Mouse (Mus musculus): ENCODE results near the gene Rcor3. TPM values are rescaled to one million over a fixed set of nuclear protein-coding genes. Genes with fewer than 3 reads are reported as not detected.

The Rcor3 gene
- polyA plus RNA-seq (2012) = 26.8 and 32.6 TPM in 2 replicates

- TF ChIP-seq GATA1 (IDR thresholded peaks at IDR 0.05; ENCODE audit: low read length) = no peak
Measured at GRCm38 (mm10) chr1:192137926-192138910, at the start of gene Rcor3. Gene Rcor3, minus strand, starts transcription at chr1:192138062.

GRCm38 (mm10) chr1:192181696-192182257 lies 43.9 kb upstream of the Rcor3 start:
- no peak for TF ChIP-seq GATA1 (IDR thresholded peaks at IDR 0.05; ENCODE audit: low read length)

- no peak for TF ChIP-seq GATA1 (IDR thresholded peaks at IDR 0.05; ENCODE audit: low read length)
Measured at GRCm38 (mm10) chr1:192179877-192180276, 42.0 kb upstream of the Rcor3 start.

GRCm38 (mm10) chr1:192171477-192171876 lies 33.6 kb upstream of the Rcor3 start:
- TF ChIP-seq GATA1 (IDR thresholded peaks at IDR 0.05; ENCODE audit: low read length) = no peak

GRCm38 (mm10) chr1:192151179-192151578 lies 13.3 kb upstream of the Rcor3 start:
- TF ChIP-seq GATA1 (IDR thresholded peaks at IDR 0.05; ENCODE audit: low read length) = no peak

GRCm38 (mm10) chr1:192140313-192140712 lies 2.5 kb upstream of the Rcor3 start:
- TF ChIP-seq GATA1 (IDR thresholded peaks at IDR 0.05; ENCODE audit: low read length) = no peak

- no peak for TF ChIP-seq GATA1 (IDR thresholded peaks at IDR 0.05; ENCODE audit: low read length)
Measured at GRCm38 (mm10) chr1:192137291-192137925, 454 bp downstream of the Rcor3 start.

- no peak for TF ChIP-seq GATA1 (IDR thresholded peaks at IDR 0.05; ENCODE audit: low read length)
Measured at GRCm38 (mm10) chr1:192136561-192137290, 1.1 kb downstream of the Rcor3 start.

- TF ChIP-seq GATA1 (IDR thresholded peaks at IDR 0.05; ENCODE audit: low read length) = no peak
Measured at GRCm38 (mm10) chr1:192130202-192130601, 7.7 kb downstream of the Rcor3 start.

- peak; percentile 75 for TF ChIP-seq GATA1 (IDR thresholded peaks at IDR 0.05; ENCODE audit: low read length)
Measured at GRCm38 (mm10) chr1:192128343-192128742, 9.5 kb downstream of the Rcor3 start.

GRCm38 (mm10) chr1:192125761-192126160 lies 12.1 kb downstream of the Rcor3 start:
- TF ChIP-seq GATA1 (IDR thresholded peaks at IDR 0.05; ENCODE audit: low read length) = no peak

- TF ChIP-seq GATA1 (IDR thresholded peaks at IDR 0.05; ENCODE audit: low read length) = no peak
Measured at GRCm38 (mm10) chr1:192116262-192116661, 21.6 kb downstream of the Rcor3 start.

- TF ChIP-seq GATA1 (IDR thresholded peaks at IDR 0.05; ENCODE audit: low read length) = no peak
Measured at GRCm38 (mm10) chr1:192115378-192115777, 22.5 kb downstream of the Rcor3 start.

- TF ChIP-seq GATA1 (IDR thresholded peaks at IDR 0.05; ENCODE audit: low read length) = no peak
Measured at GRCm38 (mm10) chr1:192109169-192109568, 28.7 kb downstream of the Rcor3 start.

- no peak for TF ChIP-seq GATA1 (IDR thresholded peaks at IDR 0.05; ENCODE audit: low read length)
Measured at GRCm38 (mm10) chr1:192107352-192107751, 30.5 kb downstream of the Rcor3 start.
